Mouse (Mus musculus) kidney, embryonic 16.5 days (tissue): ENCODE measurements at regions not wholly inside any gene's neighbourhood (a gene's known extent, or its start where the extent isn't known, plus 50 kb on each side); places are given as distances from the start of the nearest gene placed in this dataset.

Source experiments
- ATAC-seq: fragments of 200-750 bp; cut with Nextera tagmentation; 2 replicates; pipeline ENCODE4 v1.8.0; 2017; ENCODE audit warnings: moderate TSS enrichment; ENCODE audit not compliant: low FRiP score, low TSS enrichment
- H3K27ac ChIP-seq: fragments of 300-500 bp; sonication (generic); 2 replicates; pipeline ENCODE4 v1.5.1; 2014; ENCODE audit warnings: low read length
- H3K27me3 ChIP-seq: fragments of 300-500 bp; sonication (generic); 2 replicates; pipeline ENCODE4 v1.6.1; 2014; ENCODE audit warnings: low read length, control low read depth, mixed read lengths; ENCODE audit not compliant: insufficient read depth
- H3K36me3 ChIP-seq: fragments of 300-500 bp; sonication (generic); 2 replicates; pipeline ENCODE4 v1.6.1; 2014; ENCODE audit warnings: low read length, control low read depth, mixed read lengths; ENCODE audit not compliant: insufficient read depth
- H3K4me1 ChIP-seq: fragments of 300-500 bp; sonication (generic); 2 replicates; pipeline ENCODE4 v1.6.1; 2014; ENCODE audit warnings: low read length, control low read depth, mixed read lengths; ENCODE audit not compliant: insufficient read depth
- H3K4me2 ChIP-seq: fragments of 300-500 bp; sonication (generic); replicated peaks from 2 replicates; pipeline ENCODE4 v1.6.1; 2014; ENCODE audit warnings: low read depth, low read length
- H3K4me3 ChIP-seq: fragments of 300-500 bp; sonication (generic); 2 replicates; pipeline ENCODE4 v1.5.1; 2014; ENCODE audit warnings: mild to moderate bottlenecking, low read length
- H3K9ac ChIP-seq: fragments of 300-500 bp; sonication (generic); replicated peaks from 2 replicates; pipeline ENCODE4 v1.6.1; 2014; ENCODE audit warnings: low read length
- H3K9me3 ChIP-seq: fragments of 300-500 bp; sonication (generic); 2 replicates; pipeline ENCODE4 v1.6.1; 2016; ENCODE audit warnings: low read length, control low read depth
- WGBS: fragments of 180-500 bp; shearing (Covaris S2); extraction: QIAGEN DNeasy Blood & Tissue Kit; methylation state at CpG from one replicate; pipeline ENCODE4 v1.1.7; 2014; 5-methylcytosine and 5-hydroxymethylcytosine counted together

GRCm38 (mm10) chr17:45863471-45864205, 130.0 kb upstream of the 1600014C23Rik start:
- WGBS = 45% methylated on average over 10 of the region's 10 CpGs
- ATAC-seq = no peak
- Histone ChIP-seq H3K27me3 (no peaks in the 10 kb centered on the region), H3K9me3 (no peaks in the 10 kb centered on the region), H3K27ac (peak overlapping the region; percentile 36; the same call in 1 of the 2 replicates), H3K9ac (0 out of 2 replicates have a peak overlapping the region, but pooled peaks have one; percentile 12), H3K4me3 (no peak overlapping the region), H3K4me2 (no peak overlapping the region), H3K36me3 (no peaks in the 10 kb centered on the region), H3K4me1 (peaks cover 35% of the 10 kb centered on the region)

DNA sequence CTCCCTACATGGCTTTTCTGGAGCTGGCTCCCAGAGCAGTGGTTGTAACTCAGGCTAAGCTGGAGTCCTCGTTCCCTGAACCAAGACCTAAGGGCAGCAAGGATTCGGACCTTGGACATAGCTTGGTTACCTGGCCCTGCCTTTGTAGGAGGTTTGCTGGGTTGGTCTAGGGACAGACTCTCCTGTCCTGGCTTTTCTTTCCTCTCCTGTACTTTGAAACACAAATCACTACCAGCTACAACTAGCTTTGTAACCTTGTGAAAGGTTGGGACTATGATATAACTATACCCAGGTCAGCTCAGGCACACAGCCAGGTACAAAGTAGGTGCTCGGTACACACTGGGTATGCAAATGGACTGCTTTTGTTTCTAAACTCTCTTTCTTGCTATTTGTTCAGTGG, 129.4 kb upstream of the 1600014C23Rik start:
- Histone ChIP-seq H3K9me3 (no peaks in the 10 kb centered on the region), H3K9ac (no peak overlapping the region), H3K4me1 (peaks cover 35% of the 10 kb centered on the region), H3K4me2 (no peak overlapping the region), H3K27ac (no peak overlapping the region), H3K36me3 (no peaks in the 10 kb centered on the region), H3K27me3 (no peaks in the 10 kb centered on the region), H3K4me3 (no peak overlapping the region)
- 81% methylated on average over 3 of the region's 3 CpGs for WGBS
- ATAC-seq = no peak

GRCm38 (mm10) chr17:45859441-45859840, 125.8 kb upstream of the 1600014C23Rik start:
- peaks cover 10% of the 10 kb centered on the region for H3K4me1 ChIP-seq
- H3K9me3 ChIP-seq = no peaks in the 10 kb centered on the region
- no peak overlapping the region for H3K4me3 ChIP-seq
- H3K4me2 ChIP-seq = no peak overlapping the region
- no peak for ATAC-seq
- 95% methylated on average over 5 of the region's 5 CpGs for WGBS
- no peaks in the 10 kb centered on the region for H3K36me3 ChIP-seq
- H3K27ac ChIP-seq = no peak overlapping the region
- H3K9ac ChIP-seq = no peak overlapping the region
- H3K27me3 ChIP-seq = no peaks in the 10 kb centered on the region

- ATAC-seq = no peak
- 88% methylated on average over 21 of the region's 21 CpGs for WGBS
- Histone ChIP-seq H3K4me1 (no peaks in the 10 kb centered on the region), H3K27ac (no peak overlapping the region), H3K27me3 (no peaks in the 10 kb centered on the region), H3K9me3 (no peaks in the 10 kb centered on the region), H3K4me3 (no peak overlapping the region), H3K4me2 (no peak overlapping the region), H3K36me3 (no peaks in the 10 kb centered on the region), H3K9ac (no peak overlapping the region)
Measured at GRCm38 (mm10) chr17:45853931-45854653, 120.4 kb upstream of the 1600014C23Rik start.

DNA sequence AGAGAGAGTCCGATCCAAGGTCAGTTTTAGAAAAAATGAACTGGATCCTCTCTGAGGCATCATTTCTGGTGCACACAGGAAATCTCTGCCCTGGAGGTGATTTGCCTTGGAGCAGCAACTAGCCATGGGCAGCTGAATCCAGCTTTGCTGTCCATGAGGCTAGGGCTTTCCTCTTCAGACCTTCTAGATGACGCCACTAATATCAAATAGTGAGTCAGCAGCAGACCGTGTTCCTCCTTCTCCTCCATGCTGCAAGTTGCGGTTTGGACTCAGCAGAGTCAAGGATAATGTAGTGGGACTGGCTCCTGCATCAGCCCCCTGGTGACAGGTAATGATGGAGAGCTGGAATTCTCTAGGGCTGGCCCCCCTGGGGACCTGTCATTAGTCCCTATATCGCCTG, 118.8 kb upstream of the 1600014C23Rik start:
- no peaks in the 10 kb centered on the region for H3K4me1 ChIP-seq
- H3K4me3 ChIP-seq = no peak overlapping the region
- H3K4me2 ChIP-seq = no peak overlapping the region
- ATAC-seq = no peak
- no peaks in the 10 kb centered on the region for H3K27me3 ChIP-seq
- no peak overlapping the region for H3K9ac ChIP-seq
- no peaks in the 10 kb centered on the region for H3K9me3 ChIP-seq
- no peaks in the 10 kb centered on the region for H3K36me3 ChIP-seq
- 60% methylated on average over 5 of the region's 5 CpGs for WGBS
- no peak overlapping the region for H3K27ac ChIP-seq

DNA sequence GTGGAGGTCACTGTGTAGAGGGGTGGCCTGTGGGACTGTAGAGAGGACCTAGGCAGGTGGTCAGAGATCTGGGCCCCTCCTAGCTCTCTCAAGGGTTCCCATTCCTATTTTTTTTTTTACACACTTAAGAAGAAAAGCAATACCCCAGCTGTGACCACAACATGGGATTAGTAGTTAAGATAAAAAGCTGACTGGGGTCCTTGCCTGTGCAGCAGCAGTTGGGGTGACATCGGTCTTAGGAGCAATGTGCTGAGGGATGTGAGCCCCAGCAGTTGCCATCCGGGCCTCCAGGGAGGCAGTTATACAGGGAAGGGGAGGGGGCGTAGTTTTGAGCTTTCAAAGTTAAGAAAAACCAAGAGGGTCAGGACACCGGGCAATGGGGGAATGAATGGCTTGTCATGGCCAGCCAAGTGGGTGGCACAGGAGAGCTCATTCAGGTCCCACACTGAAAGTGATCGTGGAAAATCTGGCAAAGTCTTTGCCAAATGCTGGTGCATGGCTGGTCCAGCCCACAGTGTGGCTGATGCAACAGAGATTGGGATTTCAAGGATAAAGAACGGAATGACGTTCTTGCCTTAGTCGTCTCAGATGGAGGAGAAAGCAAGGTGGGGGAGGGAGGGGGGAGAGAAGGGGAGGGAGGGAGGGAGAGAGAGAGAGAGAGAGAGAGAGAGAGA, 118.2 kb upstream of the 1600014C23Rik start:
- 64% methylated on average over 8 of the region's 8 CpGs for WGBS
- no peak overlapping the region for H3K27ac ChIP-seq
- H3K4me1 ChIP-seq = no peaks in the 10 kb centered on the region
- H3K36me3 ChIP-seq = no peaks in the 10 kb centered on the region
- ATAC-seq = no peak
- no peaks in the 10 kb centered on the region for H3K9me3 ChIP-seq
- no peak overlapping the region for H3K4me3 ChIP-seq
- no peak overlapping the region for H3K9ac ChIP-seq
- no peak overlapping the region for H3K4me2 ChIP-seq
- H3K27me3 ChIP-seq = no peaks in the 10 kb centered on the region

GRCm38 (mm10) chr17:45850976-45851375, 117.3 kb upstream of the 1600014C23Rik start:
- H3K9me3 ChIP-seq = peaks cover 2% of the 10 kb centered on the region; the same call in 1 of the 2 replicates
- no peak overlapping the region for H3K27ac ChIP-seq
- no peak overlapping the region for H3K4me2 ChIP-seq
- no peak overlapping the region for H3K9ac ChIP-seq
- H3K36me3 ChIP-seq = no peaks in the 10 kb centered on the region
- no peaks in the 10 kb centered on the region for H3K4me1 ChIP-seq
- ATAC-seq = no peak
- 86% methylated on average over 6 of the region's 6 CpGs for WGBS
- no peak overlapping the region for H3K4me3 ChIP-seq
- no peaks in the 10 kb centered on the region for H3K27me3 ChIP-seq

DNA sequence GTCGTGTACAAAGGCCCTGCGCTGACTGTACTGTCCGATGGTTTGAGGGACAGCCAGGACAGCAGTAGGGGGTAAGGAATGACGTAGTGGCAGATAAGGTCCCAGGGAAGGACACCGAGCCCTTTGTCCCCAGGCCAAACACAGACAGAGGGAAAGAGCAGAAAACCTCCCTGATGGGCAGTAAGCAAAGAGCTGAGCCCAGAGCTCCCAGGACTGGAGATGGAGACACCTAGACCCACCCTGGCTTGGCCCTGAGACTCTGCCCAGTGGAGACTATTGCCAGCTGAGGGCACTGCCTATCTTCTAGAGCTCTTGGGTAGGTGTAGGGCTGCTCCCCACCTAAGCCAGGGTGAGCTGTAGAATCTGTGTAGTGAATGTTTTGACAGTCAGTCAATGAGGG, 116.5 kb upstream of the 1600014C23Rik start:
- H3K4me2 ChIP-seq = no peak overlapping the region
- no peaks in the 10 kb centered on the region for H3K36me3 ChIP-seq
- no peaks in the 10 kb centered on the region for H3K4me1 ChIP-seq
- no peaks in the 10 kb centered on the region for H3K27me3 ChIP-seq
- no peak overlapping the region for H3K27ac ChIP-seq
- no peak overlapping the region for H3K4me3 ChIP-seq
- WGBS = 89% methylated on average over 5 of the region's 5 CpGs
- no peak for ATAC-seq
- H3K9me3 ChIP-seq = peaks cover 5% of the 10 kb centered on the region; the same call in 1 of the 2 replicates
- H3K9ac ChIP-seq = no peak overlapping the region

- peak; percentile 73; the same call in 1 of the 2 replicates for ATAC-seq
- WGBS = 33% methylated on average over 8 of the region's 8 CpGs
Measured at GRCm38 (mm10) chr17:45848605-45849004, 115.0 kb upstream of the 1600014C23Rik start.

More at GRCm38 (mm10) chr17:45848605-45849004, 115.0 kb upstream of the 1600014C23Rik start:
- H3K27me3 ChIP-seq = no peaks in the 10 kb centered on the region
- no peaks in the 10 kb centered on the region for H3K36me3 ChIP-seq
- no peak overlapping the region for H3K27ac ChIP-seq
- no peak overlapping the region for H3K9ac ChIP-seq
- no peak overlapping the region for H3K4me3 ChIP-seq
- peaks cover 5% of the 10 kb centered on the region; the same call in 1 of the 2 replicates for H3K9me3 ChIP-seq
- no peaks in the 10 kb centered on the region for H3K4me1 ChIP-seq
- no peak overlapping the region for H3K4me2 ChIP-seq
